In genomic region chr16:5377001-5377400, GRCm38 (mm10) we compare ENCODE assay signal across 23 mouse cellular contexts.
DNase-seq lines count a peak whose midpoint lies in the region; ATAC-seq lines count a peak whose summit lies in the region.
"Had no signal": no experiment of that assay in that cellular context is flagged by ENCODE, and none has a peak within 500 bp of the region (broad histone marks: within the 10 kb centered on the region; RNA-seq: fewer than 3 reads in every experiment).

No protein-coding gene starts in this region.

- H3K4me1 ChIP-seq in intestine, embryonic 14.5 days (replicated peaks; ENCODE audit: control insufficient read depth, insufficient read depth, low read length): no peaks in the 10 kb centered on the region
- no peaks in the 10 kb centered on the region for H3K4me1 ChIP-seq in intestine, embryonic 15.5 days (replicated peaks)
- H3K4me1 ChIP-seq: forebrain, embryonic 13.5 days; forebrain, embryonic 15.5 days had no signal

- no peak overlapping the region for H3K4me2 ChIP-seq in intestine, embryonic 14.5 days (ENCODE audit: low read length)
- no peak overlapping the region for H3K4me2 ChIP-seq in intestine, embryonic 15.5 days (replicated peaks)
- H3K4me2 ChIP-seq: embryonic facial prominence, embryonic 12.5 days; forebrain, embryonic 13.5 days; forebrain, embryonic 15.5 days had no signal

- H3K27ac ChIP-seq in intestine, embryonic 14.5 days (ENCODE audit: low read depth): no peak overlapping the region
- no peak overlapping the region for H3K27ac ChIP-seq in intestine, embryonic 15.5 days
- H3K27ac ChIP-seq: embryonic facial prominence, embryonic 10.5 days; embryonic facial prominence, embryonic 12.5 days; forebrain, embryonic 13.5 days; forebrain, embryonic 15.5 days had no signal

- H3K9ac ChIP-seq in intestine, embryonic 14.5 days (ENCODE audit: low read length): no peak overlapping the region
- no peak overlapping the region for H3K9ac ChIP-seq in intestine, embryonic 15.5 days
- H3K9ac ChIP-seq: embryonic facial prominence, embryonic 12.5 days; forebrain, embryonic 13.5 days; forebrain, embryonic 15.5 days had no signal

- H3K27me3 ChIP-seq in intestine, embryonic 14.5 days (replicated peaks; ENCODE audit: control insufficient read depth, insufficient read depth, low read length): no peaks in the 10 kb centered on the region
- no peaks in the 10 kb centered on the region for H3K27me3 ChIP-seq in intestine, embryonic 15.5 days (replicated peaks)
- H3K27me3 ChIP-seq: embryonic facial prominence, embryonic 12.5 days; forebrain, embryonic 13.5 days; forebrain, embryonic 15.5 days had no signal

- no peak overlapping the region for H3K4me3 ChIP-seq in intestine, embryonic 14.5 days (ENCODE audit: low read depth, low read length)
- H3K4me3 ChIP-seq in intestine, embryonic 15.5 days (replicated peaks): no peak overlapping the region
- H3K4me3 ChIP-seq: embryonic facial prominence, embryonic 10.5 days; embryonic facial prominence, embryonic 12.5 days; forebrain, embryonic 13.5 days; forebrain, embryonic 15.5 days had no signal

- H3K36me3 ChIP-seq in intestine, embryonic 14.5 days (ENCODE audit: control insufficient read depth, insufficient read depth, low read length): no peaks in the 10 kb centered on the region
- no peaks in the 10 kb centered on the region for H3K36me3 ChIP-seq in intestine, embryonic 15.5 days
- H3K36me3 ChIP-seq: embryonic facial prominence, embryonic 10.5 days; embryonic facial prominence, embryonic 12.5 days; forebrain, embryonic 15.5 days; G1E had no signal

- intact Hi-C loops in heart, postnatal 10 days (cut with DNase I): no loop called here

- peak; percentile 80 for DNase-seq in heart, adult 11 months
- DNase-seq in heart, postnatal 10 days: no peak
- DNase-seq in intestine, embryonic 14.5 days (ENCODE audit: low spot score): peak; percentile 29
- DNase-seq in testis, postnatal 10 days (ENCODE audit: low spot score): peak; percentile 5
- no peak for DNase-seq in testis, postnatal 14 days (ENCODE audit: low spot score)
- DNase-seq: adrenal gland, adult 8-10 months; adrenal gland, postnatal 14 days; adrenal gland, postnatal 36 days; B cell, adult 2 months; cerebellum, adult 11-12 months; cerebellum, adult 2 months; cerebellum, adult 9-10 months; cerebellum, postnatal 10 days; cerebellum, postnatal 25 days had no signal

- WGBS in intestine, embryonic 14.5 days: 85% methylated on average over 3 of the region's 3 CpGs
- 87% methylated on average over 3 of the region's 3 CpGs for WGBS in intestine, embryonic 15.5 days

- no peak for ATAC-seq in intestine, embryonic 14.5 days (replicated peaks; ENCODE audit: low FRiP score, low TSS enrichment, low read depth)
- ATAC-seq in intestine, embryonic 15.5 days: no peak
- ATAC-seq: activated CD4-positive, CD25-positive, alpha-beta regulatory T cell, adult 4 months; CD4-positive, CD25-positive, alpha-beta regulatory T cell, adult 4 months; forebrain, embryonic 13.5 days; forebrain, embryonic 15.5 days; Patski had no signal

- H3K9me3 ChIP-seq in intestine, embryonic 14.5 days (ENCODE audit: control insufficient read depth, low read length): no peaks in the 10 kb centered on the region
- no peaks in the 10 kb centered on the region for H3K9me3 ChIP-seq in intestine, embryonic 15.5 days
- H3K9me3 ChIP-seq: embryonic facial prominence, embryonic 10.5 days; embryonic facial prominence, embryonic 12.5 days; forebrain, embryonic 13.5 days; forebrain, embryonic 15.5 days had no signal

Comparison
In these comparisons a context has a peak if more than half of its experiments do, and no peak if none do; other contexts are left out.
1. DNase-seq: peak in heart, adult 11 months (single experiment), intestine, embryonic 14.5 days (single experiment) and testis, postnatal 10 days (single experiment); none in heart, postnatal 10 days (0 of 2) and testis, postnatal 14 days (single experiment).